Mouse (Mus musculus): ENCODE measurements around the gene Slit1.

Slit1 gene

GRCm38 (mm10) chr19:41723337-41723736 is 20.1 kb downstream of the Slit1 start:
- no peak for DNase-seq

GRCm38 (mm10) chr19:41719436-41719835 is 24.0 kb downstream of the Slit1 start:
- no peak for DNase-seq

- DNase-seq: no peak
Observed at GRCm38 (mm10) chr19:41716233-41717218, 26.9 kb downstream of the Slit1 start.

DNA sequence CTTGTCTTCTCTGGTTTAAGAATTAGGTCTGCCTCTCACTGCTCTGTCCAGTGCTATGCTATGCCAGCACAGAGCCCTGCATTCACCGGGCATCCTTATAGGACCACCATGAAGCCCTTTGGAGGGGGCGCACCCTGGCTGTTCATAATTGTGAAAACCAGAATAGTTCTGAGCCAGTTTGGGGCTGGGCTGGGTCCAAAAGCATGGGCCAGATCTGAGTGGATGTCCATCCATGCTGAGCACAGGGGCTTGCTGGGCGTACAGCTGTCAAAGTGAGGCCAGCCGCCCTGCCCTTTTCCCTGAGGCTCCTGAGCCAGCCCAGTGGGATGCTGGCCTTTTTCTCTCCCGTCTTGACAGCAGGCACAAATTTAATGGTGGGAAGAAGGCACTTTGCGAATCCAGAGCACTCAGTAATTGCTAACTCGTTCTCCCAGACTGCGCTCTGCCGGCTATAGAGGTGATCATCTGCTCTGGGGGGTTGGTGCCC is 29.0 kb downstream of the Slit1 start:
- no peak for DNase-seq

DNA sequence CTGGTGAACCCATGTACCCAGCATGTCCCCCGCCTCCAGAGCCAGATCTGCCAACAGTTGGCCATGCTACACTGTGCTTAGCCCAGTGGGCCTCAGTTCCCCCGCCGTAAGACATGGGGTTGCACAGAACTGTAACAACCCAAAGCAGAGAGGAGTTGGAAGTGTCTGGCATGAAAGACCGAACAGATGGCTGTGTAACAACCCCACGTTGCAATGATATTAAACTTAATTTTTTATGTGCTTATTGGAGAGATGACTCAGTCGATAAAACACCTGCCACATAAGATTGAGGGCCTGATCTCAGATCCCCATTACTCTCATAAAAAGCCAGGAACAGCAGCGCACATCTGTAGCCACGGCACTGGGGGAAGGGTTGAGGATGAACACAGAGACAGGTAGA is 30.6 kb downstream of the Slit1 start:
- DNase-seq: no peak

DNA sequence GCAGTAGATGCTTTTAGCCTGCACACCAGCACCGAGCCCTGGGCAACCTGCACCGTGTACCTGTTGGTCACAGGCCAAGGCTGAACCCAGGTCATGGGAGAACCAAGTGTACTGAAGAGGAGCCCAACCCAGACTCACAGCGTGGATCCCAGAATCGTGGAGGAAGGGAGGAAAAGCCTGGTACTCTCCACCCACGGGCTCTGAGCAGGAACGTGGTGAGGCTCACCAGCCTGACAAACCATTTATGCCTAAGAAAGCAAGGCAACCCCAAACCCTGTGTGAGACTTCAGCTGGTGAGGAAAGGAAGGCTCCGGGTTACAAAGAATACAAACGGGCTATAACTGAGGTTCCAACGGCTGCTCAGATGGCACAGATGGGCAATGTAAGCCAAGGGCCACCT is 31.8 kb downstream of the Slit1 start:
- DNase-seq: no peak

GRCm38 (mm10) chr19:41709497-41710165 is 33.8 kb downstream of the Slit1 start:
- DNase-seq: no peak

- no peak for DNase-seq
Observed at GRCm38 (mm10) chr19:41707850-41708249, 35.6 kb downstream of the Slit1 start.

- no peak for DNase-seq
Observed at GRCm38 (mm10) chr19:41706094-41706828, 37.2 kb downstream of the Slit1 start.

DNA sequence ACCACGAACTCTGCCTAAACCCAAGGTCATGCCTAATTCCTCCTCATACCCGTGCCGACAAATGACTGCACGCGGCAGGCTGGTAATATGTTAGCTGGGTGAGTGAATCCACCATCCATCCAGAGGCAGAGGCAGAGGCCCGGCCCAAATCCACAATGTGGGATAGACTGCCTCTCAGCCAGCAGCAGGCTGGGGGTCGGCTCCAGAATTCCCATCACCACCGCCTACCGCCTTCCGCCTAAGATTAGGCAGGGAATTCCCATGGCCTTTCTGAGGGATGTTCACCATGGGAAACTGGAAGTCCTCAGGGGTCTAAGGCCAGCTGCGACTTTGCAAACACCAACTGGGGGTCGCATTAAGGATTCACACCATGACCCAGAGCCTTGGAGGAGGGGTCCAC is 38.0 kb downstream of the Slit1 start:
- DNase-seq: no peak

DNA sequence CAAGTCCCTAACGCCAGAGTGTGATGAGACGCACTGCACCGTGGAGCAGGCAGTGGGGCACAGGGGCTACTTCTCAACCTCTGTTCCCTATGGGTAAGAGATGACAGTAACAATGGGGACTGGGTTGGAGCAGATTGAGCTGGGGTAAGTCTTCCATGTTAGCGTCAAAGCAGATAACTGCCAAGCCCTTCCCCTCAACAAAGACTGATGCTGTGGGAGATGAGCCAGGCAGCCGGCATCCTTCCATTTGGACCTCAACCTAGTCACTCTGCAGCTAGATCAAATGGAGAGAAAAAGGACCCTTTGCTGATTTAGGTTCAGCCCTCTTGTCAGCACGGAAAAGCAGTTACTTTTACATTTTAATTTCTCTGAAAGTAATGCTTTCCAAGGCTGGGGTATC is 40.8 kb downstream of the Slit1 start:
- DNase-seq: no peak

- no peak for DNase-seq
Observed at GRCm38 (mm10) chr19:41698857-41699424, 44.5 kb downstream of the Slit1 start.

GRCm38 (mm10) chr19:41697807-41698515 is 45.5 kb downstream of the Slit1 start:
- DNase-seq: no peak

GRCm38 (mm10) chr19:41697111-41697806 is 46.2 kb downstream of the Slit1 start:
- DNase-seq: no peak

DNA sequence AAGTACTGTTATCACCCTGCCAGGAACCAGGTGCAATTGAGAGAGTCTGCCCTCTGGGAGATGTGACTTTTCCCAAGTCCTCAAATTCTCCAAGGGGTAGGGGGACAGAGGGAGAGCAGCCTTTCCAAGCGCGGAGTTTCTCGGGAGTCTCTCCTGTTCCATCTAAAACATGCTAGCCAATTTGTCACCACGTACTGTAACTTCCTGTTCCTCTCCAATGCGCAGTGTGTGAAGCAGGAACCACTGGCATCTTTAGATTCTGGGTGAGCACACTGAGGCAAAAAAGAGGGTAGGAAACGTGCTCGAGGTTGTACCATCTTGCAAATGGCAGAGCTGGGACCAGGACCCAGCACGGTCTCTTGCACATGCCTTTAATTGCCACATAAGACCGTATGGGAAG is 47.0 kb downstream of the Slit1 start:
- DNase-seq: no peak

DNA sequence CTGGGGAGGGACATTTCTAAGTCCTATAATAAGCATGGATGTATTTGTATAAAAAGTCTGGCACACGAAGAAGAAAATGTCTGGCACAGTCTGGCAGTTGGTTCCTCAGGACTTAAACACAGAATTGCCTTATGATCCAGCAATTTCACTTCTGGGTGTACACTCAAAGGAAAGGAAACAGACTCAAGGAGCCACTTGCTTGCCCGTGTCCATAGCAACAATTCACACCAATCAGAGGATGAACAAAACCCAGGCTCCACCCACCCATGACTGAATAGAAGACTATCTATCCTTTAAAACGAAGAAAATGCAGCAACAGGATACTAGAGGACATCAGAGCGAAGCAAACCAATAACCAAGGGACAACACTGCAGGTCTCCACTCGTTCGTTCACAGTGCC is 48.4 kb downstream of the Slit1 start:
- DNase-seq: no peak

DNA sequence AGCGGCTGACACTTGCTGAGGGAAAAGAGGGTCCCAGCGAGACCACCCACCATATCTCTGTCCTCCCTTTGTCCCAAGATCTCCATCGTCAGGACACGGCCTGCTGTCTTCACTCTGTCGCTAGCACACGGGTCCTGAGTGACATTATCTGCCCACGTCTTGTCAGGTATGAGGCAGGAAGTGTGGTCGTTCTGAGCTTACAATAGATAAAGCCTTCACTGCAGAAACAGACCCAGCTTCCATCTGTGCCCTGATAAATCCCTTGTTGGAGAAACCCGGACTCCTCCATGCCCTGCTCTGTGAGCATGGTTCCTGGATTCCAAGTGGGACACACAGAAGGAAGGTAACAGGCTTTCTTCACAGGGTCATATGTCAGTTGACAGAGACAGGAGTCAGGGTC is 48.9 kb downstream of the Slit1 start:
- DNase-seq: no peak

GRCm38 (mm10) chr19:41693727-41694126 is 49.7 kb downstream of the Slit1 start:
- no peak for DNase-seq

DNA sequence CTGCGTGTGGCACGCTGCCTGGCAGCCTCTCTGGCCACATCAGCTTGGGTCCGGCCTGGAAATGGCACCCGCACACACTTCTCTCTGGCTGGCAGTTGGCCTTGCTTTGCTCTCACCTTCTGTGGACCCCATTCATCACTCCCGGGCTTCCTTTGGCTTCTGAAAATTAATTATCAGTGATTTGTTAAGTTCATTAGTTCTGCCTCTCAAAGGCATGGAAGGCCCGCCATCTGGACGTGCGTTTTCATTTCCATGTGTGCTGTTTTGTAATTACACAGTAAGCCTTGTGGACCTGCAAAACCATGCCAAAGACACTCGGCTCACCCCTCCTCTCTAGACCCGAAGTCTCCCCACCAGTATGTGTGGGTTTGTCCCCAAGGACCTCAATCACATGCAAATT is 53.4 kb downstream of the Slit1 start:
- DNase-seq: no peak

- no peak for DNase-seq
Observed at GRCm38 (mm10) chr19:41688251-41688650, 55.2 kb downstream of the Slit1 start.

DNA sequence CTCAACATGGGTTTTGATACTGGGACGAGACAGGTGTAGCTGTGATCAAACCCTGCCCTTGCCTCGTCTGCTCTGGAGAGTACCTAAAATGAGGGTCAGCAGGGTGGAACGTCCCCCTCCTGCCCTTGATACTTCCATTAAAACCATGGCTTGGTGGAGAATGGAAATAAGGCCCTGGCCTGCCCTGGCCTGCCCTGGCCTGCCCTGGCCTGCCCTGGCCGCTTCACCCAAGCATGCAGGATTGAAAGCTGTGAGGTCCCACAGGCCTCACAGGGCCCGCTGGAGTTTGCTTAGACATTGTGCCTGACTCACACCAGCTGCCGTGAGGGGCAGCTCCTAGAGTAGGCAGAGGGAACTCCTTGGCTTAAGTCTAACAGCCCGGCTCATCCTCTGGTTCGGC is 55.6 kb downstream of the Slit1 start:
- no peak for DNase-seq

GRCm38 (mm10) chr19:41686194-41686593 is 57.3 kb downstream of the Slit1 start:
- DNase-seq: no peak

All from cerebellum, adult 11 months (tissue).